Mouse (Mus musculus): Measurements from ENCODE around the gene Ceacam18. TPM values are rescaled to one million over a fixed set of nuclear protein-coding genes. Genes with fewer than 3 reads are reported as not detected.

Gene Ceacam18
- polyA plus RNA-seq (2015; fragmentation: Nextera tagmentation; extraction: Ambion mirVana): not detected in 2 replicates

GRCm38 (mm10) chr7:43634500-43634899 lies at the start of gene Ceacam18:
Ceacam18 (plus strand) TSS chr7:43634707.

GRCm38 (mm10) chr7:43606896-43607742 lies 27.4 kb upstream of the Ceacam18 start, which contains the start of gene Zfp819:
Zfp819 (plus strand) TSS chr7:43607169.

GRCm38 (mm10) chr7:43660002-43660401 lies 25.5 kb downstream of the Ceacam18 start, which contains the start of gene Siglece:
Siglece (minus strand) TSS chr7:43660161.

GRCm38 (mm10) chr7:43671809-43672580 lies 37.5 kb downstream of the Ceacam18 start, which contains the start of gene Ctu1:
Ctu1 (plus strand) TSS chr7:43672016.

GRCm38 (mm10) chr7:43690118-43690517 lies 55.6 kb downstream of the Ceacam18 start, which contains the start of gene Klk14:
Klk14 (plus strand) TSS chr7:43690418.

Other genes with a start within 250 kb of the Ceacam18 start
- gene Siglecg, start 226.5 kb upstream of the Ceacam18 start, polyA plus RNA-seq (2015; fragmentation: Nextera tagmentation; extraction: Ambion mirVana): 0.25 and 0.34 TPM in 2 replicates
- gene Lim2, start 207.0 kb upstream of the Ceacam18 start, polyA plus RNA-seq (2015; fragmentation: Nextera tagmentation; extraction: Ambion mirVana): not detected in 2 replicates
- gene Nkg7, start 197.6 kb upstream of the Ceacam18 start, polyA plus RNA-seq (2015; fragmentation: Nextera tagmentation; extraction: Ambion mirVana): 0.75 and 0.80 TPM in 2 replicates
- not detected in 2 replicates for gene Cldnd2, start 193.9 kb upstream of the Ceacam18 start, polyA plus RNA-seq (2015; fragmentation: Nextera tagmentation; extraction: Ambion mirVana)
- 302 and 307 TPM in 2 replicates for gene Etfb, start 190.6 kb upstream of the Ceacam18 start, polyA plus RNA-seq (2015; fragmentation: Nextera tagmentation; extraction: Ambion mirVana)
- gene Gm45233, start 190.6 kb upstream of the Ceacam18 start, polyA plus RNA-seq (2015; fragmentation: Nextera tagmentation; extraction: Ambion mirVana): 0.17 TPM in 1 of 2 replicates, not detected in the other
- 4.6 and 5.0 TPM in 2 replicates for gene Vsig10l, start 171.6 kb upstream of the Ceacam18 start, polyA plus RNA-seq (2015; fragmentation: Nextera tagmentation; extraction: Ambion mirVana)
- gene Iglon5, start 144.6 kb upstream of the Ceacam18 start, polyA plus RNA-seq (2015; fragmentation: Nextera tagmentation; extraction: Ambion mirVana): 0.11 and 0.19 TPM in 2 replicates
- not detected in 2 replicates for gene 4931406B18Rik, start 128.8 kb upstream of the Ceacam18 start, polyA plus RNA-seq (2015; fragmentation: Nextera tagmentation; extraction: Ambion mirVana)
- gene Cd33, start 90.3 kb upstream of the Ceacam18 start, polyA plus RNA-seq (2015; fragmentation: Nextera tagmentation; extraction: Ambion mirVana): 2.0 and 5.1 TPM in 2 replicates
- 1.00 and 1.0 TPM in 2 replicates for gene Zfp658, start 72.5 kb upstream of the Ceacam18 start, polyA plus RNA-seq (2015; fragmentation: Nextera tagmentation; extraction: Ambion mirVana)
- gene Zfp719, start 55.1 kb upstream of the Ceacam18 start, polyA plus RNA-seq (2015; fragmentation: Nextera tagmentation; extraction: Ambion mirVana): 4.7 and 6.3 TPM in 2 replicates
- 0.07 TPM in 1 of 2 replicates, not detected in the other for gene Zfp819, start 27.5 kb upstream of the Ceacam18 start, polyA plus RNA-seq (2015; fragmentation: Nextera tagmentation; extraction: Ambion mirVana)
- 0.70 and 1.1 TPM in 2 replicates for gene Siglece, start 25.5 kb downstream of the Ceacam18 start, polyA plus RNA-seq (2015; fragmentation: Nextera tagmentation; extraction: Ambion mirVana)
- gene Ctu1, start 37.3 kb downstream of the Ceacam18 start, polyA plus RNA-seq (2015; fragmentation: Nextera tagmentation; extraction: Ambion mirVana): 7.5 and 8.4 TPM in 2 replicates
- gene Klk14, start 55.7 kb downstream of the Ceacam18 start, polyA plus RNA-seq (2015; fragmentation: Nextera tagmentation; extraction: Ambion mirVana): 0.14 TPM in 1 of 2 replicates, not detected in the other
- 0.13 and 0.15 TPM in 2 replicates for gene Klk13, start 77.9 kb downstream of the Ceacam18 start, polyA plus RNA-seq (2015; fragmentation: Nextera tagmentation; extraction: Ambion mirVana)
- gene Klk12, start 134.2 kb downstream of the Ceacam18 start, polyA plus RNA-seq (2015; fragmentation: Nextera tagmentation; extraction: Ambion mirVana): not detected in 2 replicates
- gene Klk11, start 139.9 kb downstream of the Ceacam18 start, polyA plus RNA-seq (2015; fragmentation: Nextera tagmentation; extraction: Ambion mirVana): 0.17 TPM in 1 of 2 replicates, not detected in the other
- 0.91 and 1.4 TPM in 2 replicates for gene Klk10, start 146.3 kb downstream of the Ceacam18 start, polyA plus RNA-seq (2015; fragmentation: Nextera tagmentation; extraction: Ambion mirVana)
- 0.11 and 0.17 TPM in 2 replicates for gene Klk9, start 157.2 kb downstream of the Ceacam18 start, polyA plus RNA-seq (2015; fragmentation: Nextera tagmentation; extraction: Ambion mirVana)
- gene Klk8, start 162.9 kb downstream of the Ceacam18 start, polyA plus RNA-seq (2015; fragmentation: Nextera tagmentation; extraction: Ambion mirVana): 10.9 and 17.2 TPM in 2 replicates
- gene Klk7, start 176.6 kb downstream of the Ceacam18 start, polyA plus RNA-seq (2015; fragmentation: Nextera tagmentation; extraction: Ambion mirVana): not detected in 2 replicates
- 0.40 and 0.65 TPM in 2 replicates for gene Klk6, start 189.8 kb downstream of the Ceacam18 start, polyA plus RNA-seq (2015; fragmentation: Nextera tagmentation; extraction: Ambion mirVana)
- gene Klk5, start 207.3 kb downstream of the Ceacam18 start, polyA plus RNA-seq (2015; fragmentation: Nextera tagmentation; extraction: Ambion mirVana): not detected in 2 replicates
- not detected in 2 replicates for gene Klk4, start 246.5 kb downstream of the Ceacam18 start, polyA plus RNA-seq (2015; fragmentation: Nextera tagmentation; extraction: Ambion mirVana)